In genomic region chr7:72963908-72964307, GRCm38 (mm10) we compare ENCODE assay signal across 27 mouse cellular contexts.
DNase-seq lines count a peak whose midpoint lies in the region; ATAC-seq and TF ChIP-seq lines count a peak whose summit lies in the region.
"Had no signal": no experiment of that assay in that cellular context is flagged by ENCODE, and none has a peak within 500 bp of the region (broad histone marks: within the 10 kb centered on the region; RNA-seq: fewer than 3 reads in every experiment).

No protein-coding gene starts in this region.

- TF ChIP-seq CTCF in midbrain, postnatal 0 days (IDR thresholded peaks at IDR 0.05), result no peak

- no peaks in the 10 kb centered on the region for H3K27me3 ChIP-seq in hindbrain, embryonic 13.5 days
- no peaks in the 10 kb centered on the region for H3K27me3 ChIP-seq in hindbrain, embryonic 11.5 days (ENCODE audit: control insufficient read depth, insufficient read depth, low read length)
- no peaks in the 10 kb centered on the region for H3K27me3 ChIP-seq in midbrain, embryonic 12.5 days
- H3K27me3 ChIP-seq in midbrain, postnatal 0 days (ENCODE audit: insufficient read depth, low read length), result no peaks in the 10 kb centered on the region
- no peaks in the 10 kb centered on the region for H3K27me3 ChIP-seq in midbrain, embryonic 15.5 days (replicated peaks)
- no peaks in the 10 kb centered on the region for H3K27me3 ChIP-seq in midbrain, embryonic 10.5 days (ENCODE audit: low read depth, poor library complexity, severe bottlenecking)
- H3K27me3 ChIP-seq: CH12.LX; embryonic facial prominence, embryonic 13.5 days; forebrain, embryonic 13.5 days; Patski had no signal

- no peak for DNase-seq in hindbrain, embryonic 11.5 days (ENCODE audit: low spot score)
- DNase-seq in midbrain, postnatal 0 days (ENCODE audit: low spot score), result no peak
- no peak for DNase-seq in midbrain, embryonic 10.5 days (ENCODE audit: low spot score)
- DNase-seq: adrenal gland, postnatal 14 days; B cell, adult 2 months; cerebellum, adult 11 months; cerebellum, adult 2 months; cerebellum, adult 9-11 months; cerebellum, postnatal 25 days; gastrocnemius, postnatal 10 days; gastrocnemius, postnatal 36 days; heart, adult 2 months; heart, postnatal 14 days; heart, postnatal 4 days had no signal

- H3K36me3 ChIP-seq in hindbrain, embryonic 13.5 days, result no peaks in the 10 kb centered on the region
- H3K36me3 ChIP-seq in hindbrain, embryonic 11.5 days (ENCODE audit: control insufficient read depth, insufficient read depth, low read length), result no peaks in the 10 kb centered on the region
- H3K36me3 ChIP-seq in midbrain, embryonic 12.5 days, result no peaks in the 10 kb centered on the region
- no peaks in the 10 kb centered on the region for H3K36me3 ChIP-seq in midbrain, postnatal 0 days (ENCODE audit: insufficient read depth, low read length)
- no peaks in the 10 kb centered on the region for H3K36me3 ChIP-seq in midbrain, embryonic 15.5 days (replicated peaks)
- no peaks in the 10 kb centered on the region for H3K36me3 ChIP-seq in midbrain, embryonic 10.5 days
- H3K36me3 ChIP-seq: embryonic facial prominence, embryonic 13.5 days; forebrain, embryonic 10.5 days; G1E; heart, embryonic 10.5 days; heart, embryonic 13.5 days had no signal

- WGBS in hindbrain, embryonic 13.5 days, result 85% methylated on average over 3 of the region's 3 CpGs
- 80% methylated on average over 3 of the region's 3 CpGs for whole genome bisulfite sequencing in hindbrain, embryonic 11.5 days
- 87% methylated on average over 3 of the region's 3 CpGs for WGBS in midbrain, embryonic 12.5 days
- 79% methylated on average over 3 of the region's 3 CpGs for WGBS in midbrain, postnatal 0 days
- 75% methylated on average over 3 of the region's 3 CpGs for WGBS in midbrain, embryonic 15.5 days
- WGBS in midbrain, embryonic 10.5 days, result 88% methylated on average over 3 of the region's 3 CpGs

- no peak for ATAC-seq in hindbrain, embryonic 13.5 days (ENCODE audit: low FRiP score)
- no peak for ATAC-seq in hindbrain, embryonic 11.5 days (ENCODE audit: low FRiP score)
- ATAC-seq in midbrain, embryonic 12.5 days (ENCODE audit: low FRiP score, low read depth), result no peak
- ATAC-seq in midbrain, postnatal 0 days (ENCODE audit: low FRiP score), result no peak
- ATAC-seq in midbrain, embryonic 15.5 days (replicated peaks), result no peak
- ATAC-seq: forebrain, embryonic 13.5 days; forebrain, embryonic 16.5 days; Patski had no signal

- H3K4me1 ChIP-seq in hindbrain, embryonic 13.5 days (replicated peaks), result peaks cover 24% of the 10 kb centered on the region
- 0 out of 2 replicates have a peak, but pooled peaks cover 2% of the 10 kb centered on the region for H3K4me1 ChIP-seq in hindbrain, embryonic 11.5 days (replicated peaks; ENCODE audit: control insufficient read depth, insufficient read depth, low read length)
- H3K4me1 ChIP-seq in midbrain, embryonic 12.5 days, result peaks cover 20% of the 10 kb centered on the region; the same call in 1 of the 2 replicates
- no peaks in the 10 kb centered on the region for H3K4me1 ChIP-seq in midbrain, postnatal 0 days (ENCODE audit: insufficient read depth, low read length)
- H3K4me1 ChIP-seq in midbrain, embryonic 15.5 days, result peaks cover 8% of the 10 kb centered on the region; the same call in 1 of the 2 replicates
- peaks cover 9% of the 10 kb centered on the region; the same call in 1 of the 2 replicates for H3K4me1 ChIP-seq in midbrain, embryonic 10.5 days
- H3K4me1 ChIP-seq: embryonic facial prominence, embryonic 13.5 days; forebrain, embryonic 10.5 days; heart, embryonic 10.5 days; heart, embryonic 13.5 days had no signal

- no peak overlapping the region for H3K4me3 ChIP-seq in hindbrain, embryonic 13.5 days
- H3K4me3 ChIP-seq in hindbrain, embryonic 11.5 days (ENCODE audit: low read depth, low read length), result no peak overlapping the region
- no peak overlapping the region for H3K4me3 ChIP-seq in midbrain, embryonic 12.5 days
- H3K4me3 ChIP-seq in midbrain, postnatal 0 days (ENCODE audit: low read depth, low read length), result no peak overlapping the region
- H3K4me3 ChIP-seq in midbrain, embryonic 15.5 days, result no peak overlapping the region
- no peak overlapping the region for H3K4me3 ChIP-seq in midbrain, embryonic 10.5 days
- H3K4me3 ChIP-seq: embryonic facial prominence, embryonic 13.5 days; forebrain, embryonic 10.5 days; forebrain, embryonic 13.5 days; heart, adult 2 months; heart, embryonic 10.5 days; heart, embryonic 13.5 days had no signal

- peak overlapping the region; percentile 36; the same call in 1 of the 2 replicates for H3K27ac ChIP-seq in hindbrain, embryonic 13.5 days
- H3K27ac ChIP-seq in hindbrain, embryonic 11.5 days (ENCODE audit: low read depth, low read length), result no peak overlapping the region
- H3K27ac ChIP-seq in midbrain, embryonic 12.5 days (replicated peaks), result peak overlapping the region; percentile 77; the same call in 1 of the 2 replicates
- H3K27ac ChIP-seq in midbrain, postnatal 0 days (ENCODE audit: low read depth, low read length), result no peak overlapping the region
- H3K27ac ChIP-seq in midbrain, embryonic 15.5 days, result peak overlapping the region; percentile 51; the same call in 1 of the 2 replicates
- no peak overlapping the region for H3K27ac ChIP-seq in midbrain, embryonic 10.5 days (replicated peaks)
- H3K27ac ChIP-seq: embryonic facial prominence, embryonic 13.5 days; forebrain, embryonic 10.5 days; forebrain, embryonic 13.5 days; heart, adult 2 months; heart, embryonic 10.5 days; heart, embryonic 13.5 days had no signal

- H3K4me2 ChIP-seq in hindbrain, embryonic 13.5 days, result no peak overlapping the region
- H3K4me2 ChIP-seq in hindbrain, embryonic 11.5 days (replicated peaks; ENCODE audit: low read depth, low read length), result no peak overlapping the region
- H3K4me2 ChIP-seq in midbrain, embryonic 12.5 days (replicated peaks), result no peak overlapping the region
- H3K4me2 ChIP-seq in midbrain, postnatal 0 days (ENCODE audit: low read depth, low read length, poor library complexity, severe bottlenecking), result no peak overlapping the region
- H3K4me2 ChIP-seq in midbrain, embryonic 15.5 days, result no peak overlapping the region
- H3K4me2 ChIP-seq: embryonic facial prominence, embryonic 13.5 days; forebrain, embryonic 13.5 days; heart, embryonic 13.5 days; hindbrain, embryonic 14.5 days had no signal

- H3K9me3 ChIP-seq in hindbrain, embryonic 13.5 days, result no peaks in the 10 kb centered on the region
- no peaks in the 10 kb centered on the region for H3K9me3 ChIP-seq in hindbrain, embryonic 11.5 days (ENCODE audit: control insufficient read depth, low read length)
- no peaks in the 10 kb centered on the region for H3K9me3 ChIP-seq in midbrain, embryonic 12.5 days
- H3K9me3 ChIP-seq in midbrain, postnatal 0 days (ENCODE audit: low read length), result no peaks in the 10 kb centered on the region
- H3K9me3 ChIP-seq in midbrain, embryonic 15.5 days, result no peaks in the 10 kb centered on the region
- H3K9me3 ChIP-seq in midbrain, embryonic 10.5 days (replicated peaks), result no peaks in the 10 kb centered on the region
- H3K9me3 ChIP-seq: embryonic facial prominence, embryonic 13.5 days; forebrain, embryonic 10.5 days; forebrain, embryonic 13.5 days; heart, embryonic 10.5 days; heart, embryonic 13.5 days had no signal

- no peak overlapping the region for H3K9ac ChIP-seq in hindbrain, embryonic 13.5 days
- no peak overlapping the region for H3K9ac ChIP-seq in hindbrain, embryonic 11.5 days (ENCODE audit: low read depth, low read length)
- H3K9ac ChIP-seq in midbrain, embryonic 12.5 days (replicated peaks), result no peak overlapping the region
- H3K9ac ChIP-seq in midbrain, postnatal 0 days (replicated peaks; ENCODE audit: low read length, poor library complexity, severe bottlenecking), result no peak overlapping the region
- no peak overlapping the region for H3K9ac ChIP-seq in midbrain, embryonic 15.5 days
- H3K9ac ChIP-seq: embryonic facial prominence, embryonic 13.5 days; forebrain, embryonic 13.5 days; heart, embryonic 13.5 days; hindbrain, embryonic 14.5 days had no signal

Comparison
In these comparisons a context has a peak if more than half of its experiments do, and no peak if none do; other contexts are left out.
1. H3K27ac ChIP-seq: peak in hindbrain, embryonic 13.5 days (single experiment), midbrain, embryonic 12.5 days (single experiment) and midbrain, embryonic 15.5 days (single experiment); none in hindbrain, embryonic 11.5 days (single experiment), midbrain, postnatal 0 days (single experiment) and midbrain, embryonic 10.5 days (single experiment).